Mouse (Mus musculus) neural tube, embryonic 14.5 days (tissue): ENCODE data around the gene Fcho1. TPM values are rescaled to one million over a fixed set of nuclear protein-coding genes. Genes with fewer than 3 reads are reported as not detected.
A peak's percentile ranks its signal among the peaks of the same experiment; 100 is the strongest.
"Not testable (repeated sequence)": the region's sequence is repeated elsewhere in the genome, so short reads cannot be mapped to it uniquely, and the experiment has no call there.

Experiments used
- ATAC-seq: fragments of 200-750 bp; cut with Nextera tagmentation; 2 replicates; pipeline ENCODE4 v1.8.0; 2017; ENCODE audit warnings: low read depth, mild to moderate bottlenecking, moderate TSS enrichment, moderate library complexity
- H3K27ac ChIP-seq: fragments of 300-500 bp; sonication (generic); 2 replicates; pipeline ENCODE4 v1.5.1; 2014; ENCODE audit warnings: low read depth, mild to moderate bottlenecking, control low read depth, low read length, moderate library complexity, mixed read lengths
- H3K27me3 ChIP-seq: fragments of 300-500 bp; sonication (generic); 2 replicates; pipeline ENCODE4 v1.6.1; 2014; ENCODE audit warnings: low read length; ENCODE audit not compliant: control insufficient read depth, insufficient read depth
- H3K36me3 ChIP-seq: fragments of 300-500 bp; sonication (generic); 2 replicates; pipeline ENCODE4 v1.6.1; 2014; ENCODE audit warnings: low read length, mixed read lengths; ENCODE audit not compliant: control insufficient read depth, insufficient read depth
- H3K4me1 ChIP-seq: fragments of 300-500 bp; sonication (generic); 2 replicates; pipeline ENCODE4 v1.6.1; 2014; ENCODE audit warnings: low read length; ENCODE audit not compliant: control insufficient read depth, insufficient read depth
- H3K4me2 ChIP-seq: fragments of 300-500 bp; sonication (generic); 2 replicates; pipeline ENCODE4 v1.6.1; 2014; ENCODE audit warnings: mild to moderate bottlenecking, low read depth, low read length, control low read depth
- H3K4me3 ChIP-seq: fragments of 300-500 bp; sonication (generic); 2 replicates; pipeline ENCODE4 v1.5.1; 2014; ENCODE audit warnings: low read depth, low read length, control low read depth, mixed read lengths
- H3K9ac ChIP-seq: fragments of 300-500 bp; sonication (generic); replicated peaks from 2 replicates; pipeline ENCODE4 v1.6.1; 2014; ENCODE audit warnings: low read depth, mild to moderate bottlenecking, control low read depth, low read length, mixed read lengths
- H3K9me3 ChIP-seq: fragments of 300-500 bp; sonication (generic); 2 replicates; pipeline ENCODE4 v1.6.1; 2016; ENCODE audit warnings: low read length; ENCODE audit not compliant: control insufficient read depth
- WGBS: fragments of 180-500 bp; shearing (Covaris S2); extraction: QIAGEN DNeasy Blood & Tissue Kit; methylation state at CpG from one replicate; pipeline ENCODE4 v1.1.7; 2014; 5-methylcytosine and 5-hydroxymethylcytosine counted together
- polyA plus RNA-seq: library from polyadenylated mRNA; unstranded; fragments of >200 nt; fragmentation: Nextera tagmentation; extraction: Ambion mirVana; gene quantifications from 2 replicates; pipeline ENCODE4 v1.2.1, GENCODE M21; 2014

The Fcho1 gene
- polyA plus RNA-seq, 1 experiment from 2014 or later, result 62.7 TPM

DNA sequence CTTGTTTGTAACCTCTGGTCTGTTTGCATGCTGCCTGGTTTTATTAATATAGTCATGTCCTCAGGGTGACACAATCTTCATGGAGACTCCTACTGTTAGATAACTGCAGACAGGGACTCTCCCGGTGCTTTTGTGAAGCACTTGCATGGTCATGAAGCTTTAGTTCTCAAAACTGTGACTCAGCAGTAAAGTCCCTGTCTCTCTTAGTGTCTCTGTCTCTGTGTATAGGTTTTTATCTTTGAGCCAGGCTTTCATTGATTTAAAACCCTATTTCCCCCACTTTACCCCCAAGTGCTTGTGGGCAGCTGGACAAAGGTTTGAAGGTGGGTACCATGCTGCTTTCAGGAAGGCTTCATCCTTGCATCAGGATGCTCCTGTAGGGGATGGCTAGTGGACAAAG lies 19.8 kb upstream of the Fcho1 start:
- Histone ChIP-seq H3K36me3 (no peaks in the 10 kb centered on the region), H3K4me1 (no peaks in the 10 kb centered on the region), H3K4me2 (no peak overlapping the region), H3K4me3 (no peak overlapping the region), H3K9me3 (no peaks in the 10 kb centered on the region), H3K9ac (no peak overlapping the region), H3K27ac (no peak overlapping the region), H3K27me3 (no peaks in the 10 kb centered on the region)
- ATAC-seq, result no peak
- 85% methylated on average over 1 of the region's 1 CpGs for WGBS

DNA sequence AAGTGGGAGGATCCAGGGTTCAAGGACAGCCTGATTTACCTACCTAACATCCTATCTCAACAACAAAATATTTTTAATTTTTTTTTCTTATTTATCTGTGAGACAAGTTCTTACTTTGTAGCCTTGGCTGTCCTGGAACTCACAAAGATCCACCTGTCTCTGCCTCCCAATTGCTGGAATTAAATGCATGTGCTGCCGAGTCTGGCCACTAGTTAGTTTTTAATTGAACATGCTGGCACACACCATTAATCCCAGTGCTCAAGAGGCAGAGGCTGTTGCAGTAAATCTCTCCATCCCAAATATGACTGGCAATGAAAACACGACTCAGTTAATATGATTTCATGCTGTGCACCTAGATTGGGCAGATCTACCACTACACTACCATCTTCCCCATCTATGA lies 17.3 kb upstream of the Fcho1 start:
- no peaks in the 10 kb centered on the region for H3K4me1 ChIP-seq
- no peaks in the 10 kb centered on the region for H3K9me3 ChIP-seq
- H3K4me2 ChIP-seq, result no peak overlapping the region
- 57% methylated on average over 2 of the region's 2 CpGs for WGBS
- no peaks in the 10 kb centered on the region for H3K36me3 ChIP-seq
- H3K27me3 ChIP-seq, result no peaks in the 10 kb centered on the region
- H3K27ac ChIP-seq, result no peak overlapping the region
- H3K4me3 ChIP-seq, result no peak overlapping the region
- no peak overlapping the region for H3K9ac ChIP-seq
- no peak for ATAC-seq

DNA sequence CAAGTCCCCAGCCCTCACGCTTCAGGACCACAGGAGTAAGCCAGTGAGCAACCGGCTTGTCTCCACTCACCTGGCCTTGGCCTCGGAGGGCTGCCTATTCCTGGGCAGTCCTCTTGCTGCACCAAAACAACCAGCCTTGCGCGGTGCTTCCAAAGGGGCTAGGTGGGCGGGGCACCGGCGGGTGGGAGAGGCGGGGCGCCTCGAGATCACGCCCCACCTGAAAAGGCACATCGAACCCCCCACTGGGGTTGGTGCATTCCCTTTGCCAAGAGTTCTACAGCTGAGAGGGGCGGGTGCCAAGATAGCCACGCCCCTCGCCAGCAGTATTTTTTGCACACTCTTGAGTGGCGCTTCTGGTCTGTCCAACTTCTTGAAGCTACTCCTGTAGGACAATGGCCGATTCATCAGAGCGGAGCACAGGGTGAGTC lies 16.2 kb upstream of the Fcho1 start:
- peak; percentile 57; the same call in 1 of the 2 replicates for ATAC-seq
- no peaks in the 10 kb centered on the region for H3K27me3 ChIP-seq
- 4% methylated on average over 19 of the region's 19 CpGs for WGBS
- H3K4me3 ChIP-seq, result peak overlapping the region; percentile 17; the same call in 1 of the 2 replicates
- no peak overlapping the region for H3K27ac ChIP-seq
- no peaks in the 10 kb centered on the region for H3K9me3 ChIP-seq
- H3K36me3 ChIP-seq, result no peaks in the 10 kb centered on the region
- no peaks in the 10 kb centered on the region for H3K4me1 ChIP-seq
- H3K9ac ChIP-seq, result no peak overlapping the region
- peak overlapping the region; percentile 42 for H3K4me2 ChIP-seq

DNA sequence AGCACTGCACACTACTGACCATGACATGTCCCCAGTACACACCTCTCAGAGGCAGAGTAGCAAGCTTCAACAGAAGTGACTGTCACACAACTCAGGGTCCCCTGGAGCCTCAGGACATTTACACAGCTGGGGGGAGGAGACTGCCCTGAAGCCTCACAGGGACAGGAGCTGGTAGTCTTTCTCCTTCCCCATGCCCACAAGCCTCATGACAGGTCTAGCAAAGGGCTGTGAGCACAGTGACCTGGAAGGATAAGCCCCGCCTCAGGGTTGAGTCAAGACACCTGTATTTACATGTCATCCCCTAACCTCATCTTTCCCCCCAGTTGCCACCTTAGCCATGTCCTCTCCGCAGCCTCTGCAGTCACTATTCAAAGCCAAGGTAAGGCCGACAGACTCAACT lies 15.7 kb upstream of the Fcho1 start:
- no peak for ATAC-seq
- no peak overlapping the region for H3K9ac ChIP-seq
- H3K4me1 ChIP-seq, result no peaks in the 10 kb centered on the region
- WGBS, result 31% methylated on average over 3 of the region's 3 CpGs
- H3K4me2 ChIP-seq, result peak overlapping the region; percentile 42; the same call in 1 of the 2 replicates
- H3K27ac ChIP-seq, result no peak overlapping the region
- H3K27me3 ChIP-seq, result no peaks in the 10 kb centered on the region
- H3K4me3 ChIP-seq, result no peak overlapping the region
- H3K9me3 ChIP-seq, result no peaks in the 10 kb centered on the region
- H3K36me3 ChIP-seq, result no peaks in the 10 kb centered on the region

DNA sequence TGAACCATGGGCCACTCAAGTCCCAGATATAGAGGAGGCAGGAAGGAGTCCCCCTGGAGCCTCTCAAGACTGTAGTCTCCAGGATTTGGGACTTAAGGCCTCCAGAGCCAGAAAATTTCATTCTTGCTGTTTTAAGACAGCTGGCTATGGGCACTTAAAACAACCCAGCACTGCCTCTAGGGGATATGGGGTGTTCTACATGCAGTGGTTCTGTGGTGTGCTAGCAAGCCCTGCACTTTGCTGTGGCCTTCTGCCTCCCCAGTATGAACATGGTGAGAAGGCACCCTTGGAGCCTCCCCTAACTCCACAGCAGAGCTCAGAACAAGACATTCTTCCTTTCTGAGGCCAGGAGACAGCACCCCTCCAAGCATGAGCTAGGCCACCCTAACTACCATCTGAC lies 12.8 kb upstream of the Fcho1 start:
- not testable (repeated sequence) for H3K4me1 ChIP-seq, H3K9me3 ChIP-seq, H3K4me3 ChIP-seq, H3K27me3 ChIP-seq, H3K36me3 ChIP-seq, ATAC-seq, H3K4me2 ChIP-seq, H3K27ac ChIP-seq, H3K9ac ChIP-seq

DNA sequence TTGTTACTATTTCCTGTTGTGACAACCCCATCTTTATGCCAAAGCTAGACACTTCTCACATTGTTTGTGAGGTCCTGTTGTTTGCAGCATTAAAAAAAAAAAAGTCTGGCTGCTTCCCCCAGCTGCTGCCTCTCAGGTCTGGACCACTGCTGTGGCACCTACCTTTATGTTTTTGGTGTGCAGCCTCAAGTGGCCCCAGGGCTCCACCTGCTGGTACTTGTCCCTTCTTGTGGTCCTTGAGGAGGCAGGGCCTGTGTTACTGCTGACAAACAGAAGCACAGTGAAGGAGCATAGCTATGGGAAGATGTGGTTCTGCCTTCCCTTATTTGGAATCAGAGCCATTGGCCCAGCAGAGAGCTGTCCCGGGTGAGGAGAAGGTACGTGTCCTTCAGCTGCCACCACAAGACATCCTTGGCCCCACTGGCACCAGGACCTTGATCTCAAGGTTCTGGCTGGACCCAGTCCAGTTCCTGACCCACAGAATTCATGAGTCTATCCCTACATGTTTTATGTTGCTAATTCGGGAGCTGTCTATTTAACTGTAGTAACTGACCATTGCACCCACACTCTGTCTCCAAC lies 6.2 kb upstream of the Fcho1 start:
- H3K36me3 ChIP-seq, result no peaks in the 10 kb centered on the region
- 48% methylated on average over 3 of the region's 3 CpGs for WGBS
- H3K4me1 ChIP-seq, result 0 out of 2 replicates have a peak, but pooled peaks cover 2% of the 10 kb centered on the region
- no peak overlapping the region for H3K9ac ChIP-seq
- H3K9me3 ChIP-seq, result no peaks in the 10 kb centered on the region
- no peaks in the 10 kb centered on the region for H3K27me3 ChIP-seq
- no peak for ATAC-seq
- H3K4me2 ChIP-seq, result no peak overlapping the region
- H3K4me3 ChIP-seq, result no peak overlapping the region
- no peak overlapping the region for H3K27ac ChIP-seq

DNA sequence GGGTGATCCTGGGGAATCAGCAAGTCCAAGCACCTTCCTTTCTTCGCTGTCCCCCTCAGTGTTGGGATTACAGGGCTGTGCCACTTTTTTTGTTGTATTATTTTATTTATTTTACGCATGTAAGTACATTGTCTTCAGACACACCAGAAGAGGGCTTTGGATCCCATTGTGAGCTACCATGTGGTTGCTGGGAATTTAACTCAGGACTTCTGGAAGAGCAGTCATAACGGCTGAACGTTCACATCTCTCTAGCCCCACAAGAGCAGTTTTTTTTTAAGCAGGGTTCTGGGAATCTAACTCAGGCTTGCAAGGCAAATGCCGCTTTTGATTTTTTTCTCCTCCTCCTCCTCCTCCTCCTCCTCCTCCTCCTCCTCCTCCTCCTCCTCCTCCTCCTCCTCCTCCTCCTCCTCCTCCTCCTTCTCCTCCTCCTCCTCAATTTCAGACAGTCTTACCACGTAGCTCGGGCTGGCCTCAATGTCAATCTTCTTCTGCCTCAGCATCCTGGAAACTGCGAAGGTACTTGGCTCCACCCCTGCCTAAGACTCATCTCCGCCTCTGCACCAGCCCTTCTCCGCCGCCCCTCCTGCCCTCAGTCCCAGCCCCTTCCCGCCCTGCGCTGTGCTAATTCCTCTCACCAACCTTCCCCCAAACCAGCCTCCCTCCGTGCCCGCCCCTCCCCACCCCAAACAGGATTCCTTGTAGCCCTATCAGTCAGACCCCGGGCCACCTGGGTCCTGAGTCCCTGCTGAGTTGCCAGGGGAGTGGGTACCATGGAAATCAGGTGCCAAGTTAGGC lies 3.5 kb upstream of the Fcho1 start:
- Histone ChIP-seq H3K27ac (peak overlapping the region; percentile 77), H3K4me3 (peak overlapping the region; percentile 33), H3K36me3 (no peaks in the 10 kb centered on the region), H3K4me1 (peaks cover 11% of the 10 kb centered on the region), H3K9me3 (no peaks in the 10 kb centered on the region), H3K4me2 (peak overlapping the region; percentile 72), H3K9ac (peak overlapping the region; percentile 53), H3K27me3 (no peaks in the 10 kb centered on the region)
- 4% methylated on average over 10 of the region's 16 CpGs for WGBS
- ATAC-seq, result 0 out of 2 replicates have a peak, but pooled peaks have one; percentile 5

DNA sequence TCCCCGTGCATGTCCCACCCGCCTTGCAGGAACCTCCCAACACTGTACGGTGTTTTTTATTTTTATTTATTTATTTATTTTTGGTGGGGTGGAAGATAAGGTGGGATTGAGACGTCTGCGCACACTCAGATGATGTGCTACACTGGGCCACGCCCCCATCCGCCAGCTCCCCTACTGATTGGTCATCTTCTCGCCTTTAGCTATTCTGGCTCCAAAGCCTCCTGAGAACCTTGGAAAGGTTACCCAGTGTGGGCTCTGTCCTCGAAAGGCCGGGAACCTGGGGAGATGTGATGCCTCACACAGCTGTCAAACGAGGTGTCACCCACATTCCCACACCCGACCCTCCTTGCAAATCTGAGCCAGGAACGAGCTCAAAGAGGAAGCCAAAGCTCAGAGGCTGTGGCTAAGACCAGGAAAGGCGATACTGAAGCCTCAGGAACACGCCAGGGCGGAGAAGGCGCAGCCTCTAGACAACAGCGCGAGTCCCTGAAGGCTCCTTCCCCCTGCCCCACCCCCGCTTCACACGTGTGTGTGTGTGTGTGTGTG lies 2.8 kb upstream of the Fcho1 start:
- Histone ChIP-seq H3K27me3 (no peaks in the 10 kb centered on the region), H3K36me3 (no peaks in the 10 kb centered on the region), H3K4me3 (peak overlapping the region; percentile 33), H3K4me1 (peaks cover 12% of the 10 kb centered on the region), H3K9me3 (no peaks in the 10 kb centered on the region), H3K4me2 (peak overlapping the region; percentile 72), H3K27ac (peak overlapping the region; percentile 77), H3K9ac (peak overlapping the region; percentile 53)
- 5% methylated on average over 20 of the region's 21 CpGs for WGBS
- peak; percentile 62 for ATAC-seq

DNA sequence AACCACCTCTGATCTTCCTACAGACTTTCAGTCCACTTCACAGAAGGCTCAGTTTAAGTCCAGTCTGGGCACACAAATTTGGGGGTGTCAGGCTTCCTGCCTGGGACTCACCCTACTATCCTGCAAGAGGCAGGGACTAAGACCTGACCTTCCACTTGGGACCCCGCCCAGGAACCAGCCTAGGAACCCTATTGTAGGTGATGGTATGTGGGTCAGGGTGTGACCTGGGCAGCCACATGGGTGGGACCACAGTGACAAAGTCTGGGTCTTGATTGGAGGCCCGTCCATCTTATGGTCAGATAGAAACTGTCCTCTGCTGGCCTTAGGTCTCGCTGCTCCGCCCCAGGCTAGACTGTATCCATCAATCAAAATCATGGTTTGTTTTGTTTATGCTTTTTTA lies 1.1 kb downstream of the Fcho1 start:
- no peaks in the 10 kb centered on the region for H3K27me3 ChIP-seq
- H3K4me2 ChIP-seq, result peak overlapping the region; percentile 74
- no peak overlapping the region for H3K9ac ChIP-seq
- no peak for ATAC-seq
- WGBS, result 55% methylated on average over 4 of the region's 4 CpGs
- H3K4me1 ChIP-seq, result peaks cover 35% of the 10 kb centered on the region
- no peak overlapping the region for H3K27ac ChIP-seq
- H3K4me3 ChIP-seq, result peak overlapping the region; percentile 70; the same call in 1 of the 2 replicates
- H3K36me3 ChIP-seq, result no peaks in the 10 kb centered on the region
- H3K9me3 ChIP-seq, result no peaks in the 10 kb centered on the region
